In genomic region chr10:99261151-99261635, GRCm38 (mm10) we compare ENCODE assay signal across 8 mouse cellular contexts. TPM values are rescaled to one million over a fixed set of nuclear protein-coding genes. Genes with fewer than 3 reads are reported as not detected.
DNase-seq lines count a peak whose midpoint lies in the region; ATAC-seq and TF ChIP-seq lines count a peak whose summit lies in the region.

No protein-coding gene starts in this region.

- no peak for TF ChIP-seq POLR2A in cerebellum, adult 2 months (IDR thresholded peaks at IDR 0.05; ENCODE audit: borderline replicate concordance, insufficient read depth, low read length)

- under 1% methylated on average over 30 of the region's 30 CpGs for WGBS in lung, embryonic 14.5 days
- WGBS in cerebellum, adult 2 months, result 0% methylated on average over 30 of the region's 30 CpGs
- under 1% methylated on average over 30 of the region's 30 CpGs for WGBS in midbrain, embryonic 14.5 days

- no peaks in the 10 kb centered on the region for H3K9me3 ChIP-seq in lung, embryonic 14.5 days (ENCODE audit: low read depth, low read length)
- no peaks in the 10 kb centered on the region for H3K9me3 ChIP-seq in midbrain, embryonic 14.5 days (ENCODE audit: control insufficient read depth, low read length)

- DNase-seq in lung, embryonic 14.5 days, result peak; percentile 82
- DNase-seq in lung, postnatal 14 days, result no peak
- peak; percentile 84 to 88 for DNase-seq in cerebellum, adult 2 months
- DNase-seq in forelimb bud, embryonic 11.5 days (ENCODE audit: low read depth, low spot score), result peak; percentile 83
- peak; percentile 68 to 90 for DNase-seq in left cerebral cortex, adult 8-10 months (ENCODE audit: low spot score in 2 of 2)
- peak; percentile 71 for DNase-seq in midbrain, embryonic 14.5 days
- peak; percentile 41 for DNase-seq in testis, postnatal 14 days (ENCODE audit: low spot score)
- DNase-seq in thymus, adult 18-20 months, result no peak

- peaks cover 4% of the 10 kb centered on the region for H3K36me3 ChIP-seq in lung, embryonic 14.5 days (ENCODE audit: insufficient read depth)
- H3K36me3 ChIP-seq in midbrain, embryonic 14.5 days (ENCODE audit: control insufficient read depth, insufficient read depth, low read length), result no peaks in the 10 kb centered on the region

- peak overlapping the region; percentile 85 for H3K4me2 ChIP-seq in lung, embryonic 14.5 days
- H3K4me2 ChIP-seq in midbrain, embryonic 14.5 days (ENCODE audit: low read length), result peak overlapping the region; percentile 93

- peak overlapping the region; percentile 93 for H3K9ac ChIP-seq in lung, embryonic 14.5 days
- peak overlapping the region; percentile 81 for H3K9ac ChIP-seq in midbrain, embryonic 14.5 days (replicated peaks; ENCODE audit: low read length)

- H3K27me3 ChIP-seq in lung, embryonic 14.5 days (ENCODE audit: insufficient read depth, low read length), result no peaks in the 10 kb centered on the region
- no peaks in the 10 kb centered on the region for H3K27me3 ChIP-seq in cerebellum, adult 2 months (ENCODE audit: control insufficient read depth, insufficient read depth, low read length)
- peaks cover 6% of the 10 kb centered on the region; the same call in 1 of the 2 replicates for H3K27me3 ChIP-seq in midbrain, embryonic 14.5 days (ENCODE audit: control insufficient read depth, insufficient read depth, low read length)

- TF ChIP-seq CTCF in lung, embryonic 14.5 days (IDR thresholded peaks at IDR 0.05; ENCODE audit: low read depth), result no peak
- TF ChIP-seq CTCF in cerebellum, adult 2 months (IDR thresholded peaks at IDR 0.05; ENCODE audit: borderline replicate concordance, insufficient read depth, low read depth, low read length), result no peak

- H3K4me1 ChIP-seq in lung, embryonic 14.5 days (ENCODE audit: insufficient read depth), result peaks cover 8% of the 10 kb centered on the region; the same call in 1 of the 2 replicates
- peaks cover 4% of the 10 kb centered on the region; the same call in 1 of the 2 replicates for H3K4me1 ChIP-seq in cerebellum, adult 2 months (ENCODE audit: control insufficient read depth, insufficient read depth, low read length)
- H3K4me1 ChIP-seq in midbrain, embryonic 14.5 days (ENCODE audit: control insufficient read depth, insufficient read depth, low read length), result peaks cover 26% of the 10 kb centered on the region

- peak overlapping the region; percentile 99 for H3K27ac ChIP-seq in lung, embryonic 14.5 days (ENCODE audit: low read depth)
- peak overlapping the region; percentile 73 for H3K27ac ChIP-seq in cerebellum, adult 2 months (ENCODE audit: insufficient read depth, low read length)
- H3K27ac ChIP-seq in midbrain, embryonic 14.5 days (replicated peaks; ENCODE audit: low read depth, low read length), result peak overlapping the region; percentile 88

- 0 out of 2 replicates have a peak, but pooled peaks have one; percentile 2 for ATAC-seq in lung, embryonic 14.5 days (ENCODE audit: insufficient read depth)
- ATAC-seq in midbrain, embryonic 14.5 days (ENCODE audit: low FRiP score, low TSS enrichment), result peak; percentile 12; the same call in 1 of the 2 replicates

- H3K4me3 ChIP-seq in lung, embryonic 14.5 days (ENCODE audit: low read depth, low read length), result peak overlapping the region; percentile 90
- peak overlapping the region; percentile 59 for H3K4me3 ChIP-seq in cerebellum, adult 2 months (replicated peaks; ENCODE audit: insufficient read depth, low read depth, low read length)
- H3K4me3 ChIP-seq in midbrain, embryonic 14.5 days (replicated peaks; ENCODE audit: low read depth, low read length), result peak overlapping the region; percentile 60

RNA-seq across cellular contexts. Expression of gene Dusp6, which starts 1.8 kb away (rescaled TPM):
- polyA plus RNA-seq in lung, embryonic 14.5 days (2014; fragmentation: Nextera tagmentation; extraction: Ambion mirVana), result 73.4 and 76.8 TPM in 2 replicates
- 20.2 and 20.5 TPM in 2 replicates for polyA plus RNA-seq in cerebellum, adult 2 months (2012; rRNA removed)
- total RNA-seq in left cerebral cortex, adult 8-10 months (2022), result 10 to 100 TPM; 46.0 to 76.2 (median 60.7) TPM
- 20.7 and 25.4 TPM in 2 replicates for polyA plus RNA-seq in midbrain, embryonic 14.5 days (2014; fragmentation: Nextera tagmentation; extraction: Ambion mirVana)

Comparison
In these comparisons a context has a peak if more than half of its experiments do, and no peak if none do; other contexts are left out.
1. DNase-seq: peak in lung, embryonic 14.5 days (single experiment), cerebellum, adult 2 months (2 of 2), forelimb bud, embryonic 11.5 days (single experiment), left cerebral cortex, adult 8-10 months (2 of 2), midbrain, embryonic 14.5 days (single experiment) and testis, postnatal 14 days (single experiment); none in lung, postnatal 14 days (single experiment) and thymus, adult 18-20 months (0 of 2).
2. Peak in every context shown above with its lines, with median percentiles within 50 percentile points of each other: H3K27ac ChIP-seq and H3K4me3 ChIP-seq.